Mouse (Mus musculus) kidney, adult 9 months (tissue): ENCODE data around the gene Pard3b.

ENCODE experiments used
- DNase-seq: peaks from one replicate; pipeline ENCODE4 v3.0.0; 2022

The Pard3b gene

DNA sequence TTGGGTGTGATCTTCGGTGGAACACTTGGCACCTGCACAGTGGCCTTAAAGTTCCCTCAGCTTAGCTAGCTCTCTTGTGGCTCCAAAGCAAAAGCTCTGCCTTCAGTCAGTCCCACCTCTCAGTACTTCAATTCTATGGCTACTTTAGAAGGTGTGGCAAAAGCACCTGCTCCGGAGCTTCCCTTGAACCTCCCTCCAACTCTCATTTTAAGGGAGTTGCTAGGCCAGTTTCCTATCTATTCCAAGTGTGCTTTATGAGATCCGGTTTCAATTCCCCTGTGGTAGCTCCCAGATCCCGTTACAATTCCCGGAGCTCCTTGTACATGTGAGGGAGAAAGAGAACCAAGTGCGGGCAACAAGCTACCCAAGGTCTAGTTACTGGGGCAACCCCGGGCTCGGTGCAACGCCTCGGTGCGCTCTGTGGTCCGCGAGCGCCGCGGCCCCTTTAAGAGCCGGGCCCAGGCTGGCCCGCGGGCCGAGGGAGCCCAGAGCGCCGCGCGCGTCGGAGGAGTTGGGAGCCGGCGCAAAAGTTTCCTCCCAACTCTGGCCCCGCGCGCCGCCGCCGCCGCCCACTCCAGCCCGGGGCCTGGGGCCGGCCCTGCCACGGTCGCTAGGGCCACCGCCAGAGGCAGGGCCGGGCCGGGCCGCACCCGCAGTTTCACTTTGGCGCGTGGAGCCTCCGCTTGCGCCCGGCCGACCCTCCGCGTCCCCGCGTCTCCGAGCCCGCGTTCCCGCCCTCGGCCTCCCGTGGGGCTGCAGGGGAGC, at the start of gene Pard3b:
Gene Pard3b (plus strand): TSS at position 478 of the 765 bp plus-strand sequence.
- DNase-seq: peak; percentile 69

DNA sequence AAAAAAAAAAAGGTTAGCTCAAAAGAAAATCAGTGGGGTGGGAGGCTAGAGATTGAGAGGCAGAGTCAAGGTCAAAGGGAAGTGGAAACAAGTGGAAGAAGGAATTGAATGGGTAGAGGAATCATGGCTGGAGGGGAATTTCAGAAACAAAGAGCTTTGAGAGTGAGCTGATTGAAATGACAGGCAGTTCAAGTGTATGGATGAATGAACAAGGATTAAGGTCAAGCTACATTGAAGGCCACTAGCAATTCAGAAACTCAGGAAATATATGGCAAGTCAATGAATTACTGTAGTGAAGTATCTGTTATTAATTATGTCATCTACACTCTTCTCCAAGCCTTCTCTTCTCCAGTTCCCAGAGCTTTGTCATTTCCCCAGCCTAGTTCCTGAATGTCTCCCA, 22.4 kb upstream of the Pard3b start:
- no peak for DNase-seq

DNA sequence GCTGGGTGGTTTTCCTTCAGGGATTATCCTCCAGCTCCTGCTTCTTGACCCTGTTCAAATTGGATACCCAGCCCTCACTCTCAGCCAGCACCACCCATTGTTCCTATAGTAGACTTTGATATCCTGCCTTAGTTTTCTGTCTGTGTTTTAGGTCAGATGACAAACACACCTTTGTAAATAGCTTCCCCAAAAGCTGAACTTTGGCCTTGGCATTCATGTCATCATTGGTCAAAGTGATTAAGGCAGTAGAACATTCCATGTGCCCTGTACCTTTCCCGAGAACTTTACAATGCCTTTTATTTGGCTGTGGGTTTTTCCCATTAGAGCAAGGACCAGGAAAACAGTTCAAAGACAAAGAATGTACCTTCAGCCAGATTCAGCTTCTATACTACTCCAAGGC, 18.0 kb upstream of the Pard3b start:
- DNase-seq: no peak

DNA sequence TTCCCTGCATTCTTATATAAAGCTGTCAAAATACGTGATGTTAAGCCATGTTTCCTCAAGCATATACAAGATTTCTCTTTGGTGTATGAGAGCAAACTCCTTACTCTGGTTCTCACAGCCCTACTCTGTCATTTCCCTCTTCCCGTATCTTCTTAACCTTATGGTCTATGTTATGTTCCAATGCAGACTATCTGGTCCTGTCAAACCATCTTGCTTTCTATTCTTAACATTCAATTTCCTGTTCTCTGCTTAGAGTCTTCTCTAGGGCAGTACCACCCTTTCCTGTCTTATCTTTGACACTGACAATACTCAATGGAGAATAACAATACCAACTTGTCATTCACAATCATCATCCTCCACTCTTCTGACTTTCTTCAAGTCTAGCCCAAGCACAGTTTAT, 8.8 kb upstream of the Pard3b start:
- DNase-seq: no peak

DNA sequence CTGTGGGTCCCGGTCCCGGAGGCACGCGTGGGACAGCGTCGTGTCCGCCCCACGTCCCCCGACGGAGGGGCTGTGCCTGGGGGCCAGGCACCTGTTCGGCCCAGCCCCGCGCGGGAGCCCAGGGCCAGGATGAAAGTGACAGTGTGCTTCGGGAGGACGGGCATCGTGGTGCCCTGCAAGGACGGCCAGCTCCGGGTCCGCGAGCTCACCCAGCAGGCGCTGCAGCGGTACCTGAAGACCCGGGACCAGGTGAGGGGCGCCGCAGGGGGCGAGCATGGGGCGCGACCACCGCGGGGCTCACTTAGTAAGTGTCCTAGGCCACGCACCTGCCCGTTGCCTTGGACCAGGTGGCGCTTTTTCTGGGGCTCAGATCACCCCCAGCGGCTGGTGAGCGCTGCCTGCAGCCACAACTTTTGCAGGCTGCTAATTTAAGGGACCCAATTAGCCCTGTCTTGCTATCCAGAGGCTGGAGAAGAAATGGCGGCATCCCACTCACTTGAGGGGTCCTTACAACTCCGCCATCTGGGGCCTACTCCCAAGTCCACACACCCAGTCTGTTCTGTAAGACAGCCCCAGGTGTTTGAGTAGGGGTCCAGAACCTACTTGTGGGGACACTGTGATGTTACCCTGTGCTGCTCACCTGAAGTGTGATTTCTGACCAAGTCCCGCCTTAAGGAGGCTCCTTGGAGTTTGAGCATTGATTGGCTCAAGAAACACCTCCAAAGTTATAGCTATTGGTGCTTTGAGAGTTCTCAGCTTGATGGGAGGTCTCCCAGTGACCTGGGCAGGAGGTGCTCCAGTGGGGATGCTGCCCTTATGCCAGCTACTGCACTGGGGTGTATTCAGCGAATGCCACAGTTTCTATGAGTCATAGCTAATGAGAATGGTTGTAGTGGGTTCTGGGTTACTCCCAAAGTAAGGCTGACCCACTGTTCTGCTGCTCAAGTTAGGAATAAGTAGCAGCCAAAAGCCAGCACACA, 780 bp downstream of the Pard3b start:
- peak; percentile 58 for DNase-seq

- no peak for DNase-seq
Measured at GRCm38 (mm10) chr1:61641880-61642279, 3.3 kb downstream of the Pard3b start.

GRCm38 (mm10) chr1:61645062-61645461, 6.4 kb downstream of the Pard3b start:
- no peak for DNase-seq

DNA sequence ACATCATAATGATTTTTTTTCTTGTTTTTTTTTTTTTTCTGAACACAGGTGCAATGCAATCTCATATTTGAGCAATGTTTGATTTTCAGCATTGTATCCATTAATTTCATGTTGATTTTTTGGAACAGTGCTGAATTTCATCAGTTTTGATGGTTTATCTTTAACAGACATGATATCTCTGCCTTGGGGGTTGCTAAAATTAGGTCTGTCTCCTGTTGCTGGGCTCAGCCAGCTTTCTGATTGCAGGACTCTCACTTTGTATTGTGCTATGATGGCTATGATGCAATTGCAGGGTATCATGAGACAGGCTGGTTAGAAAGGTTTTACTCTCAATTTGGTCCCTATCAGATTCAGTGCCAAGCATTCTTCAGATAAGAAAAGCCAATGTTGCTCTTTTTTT, 11.3 kb downstream of the Pard3b start:
- DNase-seq: no peak

DNA sequence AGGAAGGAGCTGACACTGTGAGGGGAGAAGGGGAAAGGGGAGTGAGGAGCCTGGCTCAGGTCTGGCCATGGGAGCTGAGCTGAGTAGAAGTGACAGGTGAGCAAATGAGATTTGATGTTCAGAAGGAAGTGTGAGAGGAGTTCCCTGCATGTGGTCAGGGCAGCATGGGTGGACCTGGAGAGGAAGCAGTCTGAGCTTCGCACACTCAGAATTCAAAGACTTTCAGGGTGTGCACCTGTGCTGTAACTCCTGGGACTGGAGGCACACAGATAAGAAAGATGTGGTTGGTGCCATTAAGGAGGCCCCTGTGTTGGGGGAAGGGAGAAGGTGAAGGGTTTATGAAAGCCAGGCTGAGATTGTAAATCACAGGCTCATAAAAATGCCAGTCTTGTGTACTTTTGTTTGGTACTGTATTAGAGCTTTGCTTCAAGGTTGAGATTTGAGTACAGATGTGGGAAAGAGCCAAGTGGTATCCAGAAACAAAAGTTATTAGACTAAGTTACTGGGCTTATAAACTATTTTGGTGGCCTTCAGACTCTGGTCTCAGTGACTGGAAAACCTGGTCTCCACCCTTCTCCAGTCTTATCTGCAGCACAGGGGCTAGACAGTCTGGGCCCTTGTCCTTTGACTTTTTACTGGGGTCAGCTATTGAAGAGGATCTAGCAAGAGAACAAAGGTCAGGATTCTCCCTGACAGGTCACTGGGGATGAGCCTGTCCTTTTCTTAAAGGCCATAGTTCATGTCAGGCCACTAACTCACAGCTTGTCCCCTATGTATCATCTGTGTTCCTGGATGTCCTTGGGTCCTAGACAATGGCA, 13.0 kb downstream of the Pard3b start:
- peak; percentile 10 for DNase-seq

DNA sequence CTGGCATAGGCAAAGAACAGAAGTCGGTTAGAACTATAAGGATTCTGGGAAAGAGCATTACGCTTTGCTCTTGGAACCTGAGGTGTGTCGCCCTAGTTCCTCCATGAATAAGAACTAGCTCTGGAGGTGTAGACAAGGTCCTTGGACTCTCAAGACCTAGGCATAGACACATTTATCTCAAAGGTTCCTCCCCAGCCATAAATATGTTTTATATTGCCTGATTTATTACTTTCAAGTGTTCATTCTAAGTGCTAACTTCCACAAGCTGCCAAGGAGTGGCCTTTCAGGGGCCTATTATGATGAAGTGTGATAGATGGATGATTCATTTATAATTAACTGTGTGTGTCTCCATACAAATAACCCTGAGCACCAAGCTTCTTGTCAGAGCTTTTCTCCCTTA, 19.1 kb downstream of the Pard3b start:
- DNase-seq: no peak

GRCm38 (mm10) chr1:61659931-61660330, 21.3 kb downstream of the Pard3b start:
- peak; percentile 48 for DNase-seq

DNA sequence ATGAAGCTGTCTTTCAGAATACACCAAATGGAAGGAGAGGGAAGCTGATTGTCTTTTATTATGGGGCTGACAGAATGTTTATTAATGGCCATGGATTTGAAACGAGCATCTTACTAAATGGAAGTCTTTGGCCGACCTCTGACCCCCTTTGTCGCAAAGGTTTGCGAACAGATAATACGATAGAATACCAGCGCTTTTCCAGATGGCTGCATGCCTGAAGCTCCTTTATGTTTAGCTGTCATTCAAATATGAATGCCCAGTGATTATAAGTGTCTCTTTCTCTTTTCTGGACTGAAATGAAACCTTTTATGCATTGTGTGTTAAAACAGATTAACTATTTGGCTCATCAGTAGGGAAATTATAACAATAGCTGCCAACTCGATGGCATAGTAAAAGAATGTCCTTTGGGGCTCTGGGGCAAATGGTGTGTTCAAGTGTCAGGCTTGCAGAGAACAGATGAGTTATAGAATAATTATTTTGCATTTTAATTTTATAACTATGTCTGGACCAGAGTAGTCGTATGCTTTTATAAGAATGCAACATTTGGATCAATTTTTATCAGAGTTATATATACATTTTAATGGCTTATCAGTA, 46.7 kb downstream of the Pard3b start:
- DNase-seq: no peak

GRCm38 (mm10) chr1:61685921-61686320, 47.3 kb downstream of the Pard3b start:
- no peak for DNase-seq

DNA sequence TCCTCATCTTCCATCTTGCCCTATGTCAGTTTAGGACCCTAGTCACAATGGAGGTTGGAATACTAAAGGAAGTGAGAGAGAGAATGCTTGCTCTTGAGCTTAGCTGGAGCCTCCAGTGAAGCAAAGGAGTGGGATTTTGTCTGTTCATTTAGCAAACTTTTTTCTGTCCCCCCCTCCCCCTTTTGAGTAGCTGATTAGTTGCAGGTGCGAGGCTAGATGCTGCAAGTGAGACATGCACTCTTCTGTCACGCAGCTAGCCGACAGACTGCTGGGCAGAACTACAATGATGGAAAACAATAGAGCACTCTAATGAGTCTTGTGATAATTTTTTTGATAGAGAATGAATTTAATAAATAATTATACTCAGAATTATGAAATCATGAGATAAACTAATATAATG, 49.7 kb downstream of the Pard3b start:
- DNase-seq: no peak

DNA sequence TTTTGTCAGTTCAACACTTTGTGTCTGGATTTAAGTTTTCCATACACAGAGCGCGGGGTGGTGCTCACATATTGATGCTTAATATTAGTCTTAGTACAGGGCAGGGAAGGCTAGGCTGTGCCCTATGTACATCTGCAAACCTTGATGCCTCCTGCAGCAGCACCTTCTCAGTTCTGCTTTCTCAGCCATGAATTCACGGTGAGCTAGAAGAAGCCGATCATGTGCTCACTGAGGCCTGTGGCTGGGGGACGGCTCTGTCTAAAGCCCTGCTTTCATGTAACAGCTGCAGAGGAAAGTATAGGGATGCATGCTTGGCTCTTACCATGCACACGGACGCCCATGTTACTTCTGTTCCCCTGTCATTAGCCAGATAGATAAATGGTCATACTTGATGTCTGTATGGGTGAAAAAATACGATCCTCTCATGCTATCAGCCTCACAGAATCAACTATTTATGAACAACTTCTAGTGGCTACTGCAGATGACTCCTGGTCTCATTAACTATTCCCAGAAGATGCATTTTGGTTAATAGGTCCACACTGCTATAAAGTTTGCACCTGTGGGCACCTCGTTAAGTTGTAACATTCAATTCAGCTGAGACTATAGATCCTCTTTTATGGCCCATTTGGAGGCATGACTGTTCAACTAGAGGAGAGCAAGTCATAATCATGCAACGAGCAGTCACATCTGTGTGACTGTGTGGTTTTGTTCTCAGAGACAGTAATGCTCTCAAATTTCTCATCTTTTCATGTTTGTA, 60.0 kb downstream of the Pard3b start:
- DNase-seq: no peak

DNA sequence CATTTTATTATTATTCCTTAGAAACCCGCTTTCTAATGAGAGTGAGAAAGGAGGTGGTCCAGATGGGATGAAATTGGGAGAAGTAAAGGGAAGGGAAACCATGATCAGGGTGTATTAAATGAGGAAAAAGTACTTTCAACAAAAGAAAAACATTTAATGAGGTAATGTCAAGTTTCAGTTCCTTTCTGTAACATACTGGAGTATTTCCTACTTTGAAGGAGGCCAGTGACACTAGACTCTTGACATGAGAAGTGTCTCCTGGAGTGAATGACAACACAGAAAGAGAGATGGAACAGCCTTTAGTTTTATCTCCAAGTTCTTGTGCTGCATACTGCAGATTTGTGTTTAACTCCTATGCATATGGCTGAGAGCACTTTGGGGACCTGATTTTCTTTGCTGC, 71.2 kb downstream of the Pard3b start:
- DNase-seq: no peak

DNA sequence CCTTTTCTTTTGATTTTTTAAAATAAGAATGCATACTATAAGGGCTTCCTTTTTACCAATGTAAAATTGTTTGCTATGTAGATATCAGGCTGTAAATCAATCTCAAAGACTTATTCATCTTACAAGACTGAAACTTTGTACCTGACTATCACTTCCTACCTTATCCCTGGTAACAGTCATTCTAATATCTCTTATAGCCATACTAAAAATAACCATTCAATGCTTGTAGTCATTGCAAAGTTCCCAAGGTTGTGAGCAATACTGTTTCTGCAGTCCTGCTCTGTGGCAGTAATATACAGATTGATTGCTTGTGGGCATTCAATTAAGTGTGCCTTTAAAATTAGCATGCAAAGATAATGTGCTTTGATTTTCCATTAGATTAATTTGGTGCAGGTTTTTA, 72.9 kb downstream of the Pard3b start:
- no peak for DNase-seq

GRCm38 (mm10) chr1:61729654-61730053, 91.0 kb downstream of the Pard3b start:
- DNase-seq: no peak

GRCm38 (mm10) chr1:61736550-61736949, 97.9 kb downstream of the Pard3b start:
- DNase-seq: peak; percentile 13

GRCm38 (mm10) chr1:61742831-61743230, 104.2 kb downstream of the Pard3b start:
- DNase-seq: no peak

- DNase-seq: no peak
Measured at GRCm38 (mm10) chr1:61747481-61747880, 108.9 kb downstream of the Pard3b start.

DNA sequence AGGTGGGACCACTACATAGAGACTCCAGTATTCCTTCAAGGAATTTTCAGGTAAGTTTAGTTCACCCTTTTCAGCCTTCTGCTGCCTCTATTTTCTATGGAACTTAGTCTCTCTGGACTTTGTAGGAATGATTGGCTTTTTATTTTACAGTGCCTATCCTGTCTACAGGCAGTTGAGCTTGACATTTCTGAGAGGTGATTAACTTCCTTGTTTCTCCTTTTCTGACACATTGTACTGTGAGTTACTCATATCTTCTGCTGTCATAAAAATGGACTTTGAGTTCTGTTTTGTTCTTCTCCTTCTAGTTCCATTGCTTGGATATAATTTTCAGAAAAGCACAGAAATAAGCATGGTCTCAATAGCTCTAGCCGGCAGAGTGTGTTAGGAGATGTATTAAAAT, 112.4 kb downstream of the Pard3b start:
- DNase-seq: no peak
